In genomic region chr16:13698998-13699397, GRCm38 (mm10) we compare ENCODE assay signal across 16 mouse cellular contexts. TPM values are rescaled to one million over a fixed set of nuclear protein-coding genes. Genes with fewer than 3 reads are reported as not detected.
A peak's percentile ranks its signal among the peaks of the same experiment; 100 is the strongest.
DNase-seq lines count a peak whose midpoint lies in the region; ATAC-seq and TF ChIP-seq lines count a peak whose summit lies in the region.
"Had no signal": no experiment of that assay in that cellular context is flagged by ENCODE, and none has a peak within 500 bp of the region (broad histone marks: within the 10 kb centered on the region; RNA-seq: fewer than 3 reads in every experiment).

No protein-coding gene starts in this region.

- TF ChIP-seq RAD21 in MEL (IDR thresholded peaks at IDR 0.05; ENCODE audit: low read depth, low read length), result peak; percentile 20

- no peaks in the 10 kb centered on the region for H3K9me3 ChIP-seq in forebrain, postnatal 0 days (ENCODE audit: low read length)
- no peaks in the 10 kb centered on the region for H3K9me3 ChIP-seq in forebrain, embryonic 12.5 days
- no peaks in the 10 kb centered on the region for H3K9me3 ChIP-seq in MEL (replicated peaks; ENCODE audit: insufficient read depth, low read length)
- H3K9me3 ChIP-seq: embryonic facial prominence, embryonic 15.5 days; heart, embryonic 15.5 days; neural tube, embryonic 12.5 days had no signal

- H3K9ac ChIP-seq in forebrain, postnatal 0 days, result no peak overlapping the region
- no peak overlapping the region for H3K9ac ChIP-seq in forebrain, embryonic 12.5 days
- H3K9ac ChIP-seq in MEL (ENCODE audit: control insufficient read depth, low read depth, low read length, poor library complexity, severe bottlenecking), result no peak overlapping the region
- H3K9ac ChIP-seq: embryonic facial prominence, embryonic 15.5 days; heart, embryonic 15.5 days; neural tube, embryonic 12.5 days had no signal

- no peak for ATAC-seq in forebrain, postnatal 0 days
- no peak for ATAC-seq in forebrain, embryonic 12.5 days (ENCODE audit: low FRiP score)

- WGBS in forebrain, postnatal 0 days, result 88% methylated on average over 7 of the region's 7 CpGs
- WGBS in forebrain, embryonic 12.5 days, result 93% methylated on average over 7 of the region's 7 CpGs
- 90% methylated on average over 7 of the region's 7 CpGs for WGBS in lung, adult 2 months

- no peak overlapping the region for H3K4me2 ChIP-seq in forebrain, postnatal 0 days (ENCODE audit: low read depth)
- no peak overlapping the region for H3K4me2 ChIP-seq in forebrain, embryonic 12.5 days
- H3K4me2 ChIP-seq: embryonic facial prominence, embryonic 15.5 days; heart, embryonic 15.5 days; midbrain, embryonic 11.5 days; neural tube, embryonic 12.5 days had no signal

- TF ChIP-seq EP300 in MEL (IDR thresholded peaks at IDR 0.05; ENCODE audit: low read depth in 1 of 2, low read length in 2 of 2), result no peak

- H3K79me2 ChIP-seq in MEL (ENCODE audit: control insufficient read depth, insufficient read depth, low read length, poor library complexity), result no peaks in the 10 kb centered on the region

- H3K4me3 ChIP-seq in forebrain, postnatal 0 days (ENCODE audit: low read depth, low read length), result no peak overlapping the region
- H3K4me3 ChIP-seq in forebrain, embryonic 12.5 days (replicated peaks), result no peak overlapping the region
- H3K4me3 ChIP-seq in lung, adult 2 months (replicated peaks; ENCODE audit: extremely low read depth, low read depth, low read length), result no peak overlapping the region
- H3K4me3 ChIP-seq in MEL (ENCODE audit: control insufficient read depth in 1 of 2, insufficient read depth in 1 of 2, low read depth in 2 of 2, low read length in 2 of 2), result no peak overlapping the region
- H3K4me3 ChIP-seq: embryonic facial prominence, embryonic 15.5 days; heart, embryonic 15.5 days; neural tube, embryonic 12.5 days had no signal

- no peak for DNase-seq in forebrain, postnatal 0 days
- DNase-seq in lung, adult 2 months, result no peak
- no peak for DNase-seq in lung, postnatal 36 days
- DNase-seq in MEL (ENCODE audit: low read depth, low spot score), result peak; percentile 42
- DNase-seq in naive thymus-derived CD4-positive, alpha-beta T cell, adult 2 months (ENCODE audit: low read depth), result peak; percentile 9
- no peak for DNase-seq in embryo, embryonic 9.5 days (ENCODE audit: extremely low spot score)
- no peak for DNase-seq in testis, postnatal 14 days (ENCODE audit: low spot score)
- DNase-seq: cerebellum, postnatal 36 days; kidney, postnatal 4 days had no signal

- H3K27me3 ChIP-seq in forebrain, postnatal 0 days (ENCODE audit: insufficient read depth, low read length), result no peaks in the 10 kb centered on the region
- no peaks in the 10 kb centered on the region for H3K27me3 ChIP-seq in forebrain, embryonic 12.5 days
- no peaks in the 10 kb centered on the region for H3K27me3 ChIP-seq in MEL (ENCODE audit: control insufficient read depth in 1 of 2, insufficient read depth in 2 of 2, low read length in 2 of 2)
- H3K27me3 ChIP-seq: embryonic facial prominence, embryonic 15.5 days; heart, embryonic 15.5 days; neural tube, embryonic 12.5 days had no signal

- TF ChIP-seq POLR2A in lung, adult 2 months (IDR thresholded peaks at IDR 0.05; ENCODE audit: borderline replicate concordance, extremely low read depth, low read depth, low read length), result no peak
- TF ChIP-seq POLR2A in MEL (IDR thresholded peaks at IDR 0.05; ENCODE audit: control insufficient read depth in 1 of 2, insufficient read depth in 1 of 2, low read depth in 1 of 2, low read length in 2 of 2, poor library complexity in 1 of 2), result no peak

- H3K27ac ChIP-seq in forebrain, postnatal 0 days (ENCODE audit: low read depth, low read length), result no peak overlapping the region
- H3K27ac ChIP-seq in forebrain, embryonic 12.5 days, result no peak overlapping the region
- H3K27ac ChIP-seq in MEL (ENCODE audit: control insufficient read depth, low read depth, low read length), result no peak overlapping the region
- H3K27ac ChIP-seq: embryonic facial prominence, embryonic 15.5 days; heart, embryonic 15.5 days; neural tube, embryonic 12.5 days had no signal

- H3K36me3 ChIP-seq in forebrain, postnatal 0 days (ENCODE audit: insufficient read depth), result peaks cover 63% of the 10 kb centered on the region
- peaks cover 69% of the 10 kb centered on the region for H3K36me3 ChIP-seq in forebrain, embryonic 12.5 days (replicated peaks)
- peaks cover 0 to 8% of the 10 kb centered on the region in 2 experiments; a peak in 2 of 4 replicates for H3K36me3 ChIP-seq in MEL (ENCODE audit: control insufficient read depth in 1 of 2, insufficient read depth in 2 of 2, low read length in 2 of 2)

- TF ChIP-seq CTCF in forebrain, postnatal 0 days (IDR thresholded peaks at IDR 0.05; ENCODE audit: low read depth), result peak; percentile 36
- TF ChIP-seq CTCF in lung, adult 2 months (IDR thresholded peaks at IDR 0.05; ENCODE audit: insufficient read depth, low read length), result peak; percentile 27; the same call in 1 of the 2 replicates
- peak; percentile 61 to 94 (median 69) for TF ChIP-seq CTCF in MEL (IDR thresholded peaks at IDR 0.05 in 2 of 3, conservative IDR thresholded peaks at IDR 0.05 in 1 of 3; ENCODE audit: control insufficient read depth in 1 of 3, insufficient read depth in 1 of 3, low read depth in 2 of 3, low read length in 3 of 3, poor library complexity in 1 of 3, severe bottlenecking in 1 of 3)

- H3K4me1 ChIP-seq in forebrain, postnatal 0 days (ENCODE audit: insufficient read depth), result no peaks in the 10 kb centered on the region
- no peaks in the 10 kb centered on the region for H3K4me1 ChIP-seq in forebrain, embryonic 12.5 days
- H3K4me1 ChIP-seq in lung, adult 2 months (ENCODE audit: control insufficient read depth, insufficient read depth, low read length), result no peaks in the 10 kb centered on the region
- no peaks in the 10 kb centered on the region for H3K4me1 ChIP-seq in MEL (ENCODE audit: control insufficient read depth in 1 of 2, insufficient read depth in 2 of 2, low read length in 2 of 2)
- H3K4me1 ChIP-seq: embryonic facial prominence, embryonic 15.5 days; heart, embryonic 15.5 days; neural tube, embryonic 12.5 days had no signal

TF ChIP-seq in MEL, 35 proteins besides CTCF, POLR2A, EP300 and RAD21:
- TF ChIP-seq KAT2A (conservative IDR thresholded peaks at IDR 0.05; ENCODE audit: low read depth, low read length) (no peak), SMC3 (IDR thresholded peaks at IDR 0.05; ENCODE audit: low read depth, low read length) (0 out of 2 replicates have a peak, but pooled peaks have one; percentile 22)

RNA-seq across cellular contexts. Expression of gene 3110001I22Rik, which starts 27.3 kb away (rescaled TPM):
- total RNA-seq in forebrain, postnatal 0 days (2014; rRNA removed), result 5.6 and 7.7 TPM in 2 replicates
- polyA plus RNA-seq in forebrain, postnatal 0 days (2015; fragmentation: Nextera tagmentation; extraction: Ambion mirVana), result 3.5 and 3.6 TPM in 2 replicates
- 9.0 and 9.3 TPM in 2 replicates for polyA plus RNA-seq in forebrain, embryonic 12.5 days (2016; fragmentation: Nextera tagmentation; extraction: Ambion mirVana)
- polyA plus RNA-seq in lung, adult 2 months (2012; rRNA removed), result 0.79 and 1.2 TPM in 2 replicates
- total RNA-seq in MEL (2012; rRNA removed), result 9.1 and 10.8 TPM in 2 replicates
- 1 to 10 TPM in 1 of 2 experiments, not detected in 1; 8.8 TPM for polyA plus RNA-seq in MEL (2012; ENCODE audit: insufficient read depth in 1 of 2, insufficient read length in 2 of 2, low read depth in 1 of 2, low replicate concordance in 2 of 2, missing spikeins in 1 of 2)

RNA-seq across cellular contexts. Expression of gene Bfar, which starts 27.3 kb away (rescaled TPM):
- total RNA-seq in forebrain, postnatal 0 days (2014; rRNA removed), result 39.8 and 41.2 TPM in 2 replicates
- polyA plus RNA-seq in forebrain, postnatal 0 days (2015; fragmentation: Nextera tagmentation; extraction: Ambion mirVana), result 25.1 and 33.0 TPM in 2 replicates
- 41.3 and 41.7 TPM in 2 replicates for polyA plus RNA-seq in forebrain, embryonic 12.5 days (2016; fragmentation: Nextera tagmentation; extraction: Ambion mirVana)
- 17.3 and 21.7 TPM in 2 replicates for polyA plus RNA-seq in lung, adult 2 months (2012; rRNA removed)
- 17.2 and 20.6 TPM in 2 replicates for total RNA-seq in MEL (2012; rRNA removed)
- 10 to 100 TPM in 1 of 2 experiments, not detected in 1; 21.8 TPM for polyA plus RNA-seq in MEL (2012; ENCODE audit: insufficient read depth in 1 of 2, insufficient read length in 2 of 2, low read depth in 1 of 2, low replicate concordance in 2 of 2, missing spikeins in 1 of 2)

RNA-seq across cellular contexts. Expression of gene Parn, which starts 31.0 kb away (rescaled TPM):
- total RNA-seq in forebrain, postnatal 0 days (2014; rRNA removed), result 17.2 and 20.9 TPM in 2 replicates
- polyA plus RNA-seq in forebrain, postnatal 0 days (2015; fragmentation: Nextera tagmentation; extraction: Ambion mirVana), result 34.9 and 38.1 TPM in 2 replicates
- 38.2 and 40.2 TPM in 2 replicates for polyA plus RNA-seq in forebrain, embryonic 12.5 days (2016; fragmentation: Nextera tagmentation; extraction: Ambion mirVana)
- 9.3 and 15.1 TPM in 2 replicates for polyA plus RNA-seq in lung, adult 2 months (2012; rRNA removed)
- total RNA-seq in MEL (2012; rRNA removed), result 25.2 and 26.7 TPM in 2 replicates
- 100 to 1,000 TPM in 1 of 2 experiments, 10 to 100 TPM in 1; 38.2 to 160 TPM for polyA plus RNA-seq in MEL (2012; ENCODE audit: insufficient read depth in 1 of 2, insufficient read length in 2 of 2, low read depth in 1 of 2, low replicate concordance in 2 of 2, missing spikeins in 1 of 2)

RNA-seq across cellular contexts. Expression of gene Pla2g10, which starts 31.8 kb away (rescaled TPM):
- not detected in 2 replicates for total RNA-seq in forebrain, postnatal 0 days (2014; rRNA removed)
- 0.15 and 0.16 TPM in 2 replicates for polyA plus RNA-seq in forebrain, postnatal 0 days (2015; fragmentation: Nextera tagmentation; extraction: Ambion mirVana)
- polyA plus RNA-seq in forebrain, embryonic 12.5 days (2016; fragmentation: Nextera tagmentation; extraction: Ambion mirVana), result 0.17 and 0.23 TPM in 2 replicates
- 0.97 TPM in 1 of 2 replicates, not detected in the other for polyA plus RNA-seq in lung, adult 2 months (2012; rRNA removed)
- total RNA-seq in MEL (2012; rRNA removed), result not detected in 2 replicates
- not detected for polyA plus RNA-seq in MEL (2012; ENCODE audit: insufficient read depth in 1 of 2, insufficient read length in 2 of 2, low read depth in 1 of 2, low replicate concordance in 2 of 2, missing spikeins in 1 of 2)
- total RNA-seq: gastrocnemius, postnatal 4 days had no signal
- polyA plus RNA-seq: C2C12 had no signal

Comparison
In these comparisons a context has a peak if more than half of its experiments do, and no peak if none do; other contexts are left out.
1. DNase-seq: peak in MEL (single experiment) and naive thymus-derived CD4-positive, alpha-beta T cell, adult 2 months (single experiment); none in forebrain, postnatal 0 days (single experiment), lung, adult 2 months (single experiment), lung, postnatal 36 days (single experiment), embryo, embryonic 9.5 days (single experiment) and testis, postnatal 14 days (single experiment).
2. Peak in every context shown above with its lines, with median percentiles within 50 percentile points of each other: CTCF ChIP-seq.